Mouse (Mus musculus) G1E (cell line): ENCODE results near the gene Hoxb9.

Source experiments
- CTCF ChIP-seq: IDR thresholded peaks from 2 replicates; pipeline ENCODE4 v1.5.1; 2012; ENCODE audit warnings: low read depth, low read length, inconsistent platforms, mixed read lengths
- GATA1 ChIP-seq: IDR thresholded peaks from 2 replicates; pipeline ENCODE4 v1.6.1; 2012; ENCODE audit warnings: borderline replicate concordance, low read length, inconsistent platforms, mixed read lengths
- GATA2 ChIP-seq: IDR thresholded peaks from 2 replicates; pipeline ENCODE4 v1.6.1; 2012; ENCODE audit warnings: low read depth, low read length, inconsistent platforms, borderline replicate concordance
- POLR2AphosphoS5 ChIP-seq: IDR thresholded peaks from 2 replicates; pipeline ENCODE4 v1.6.1; 2012; ENCODE audit warnings: low read depth, low read length, inconsistent platforms; ENCODE audit not compliant: insufficient replicate concordance
- TAL1 ChIP-seq: conservative IDR thresholded peaks from 2 replicates; pipeline ENCODE4 v1.6.1; 2012; ENCODE audit warnings: low read depth, low read length, inconsistent platforms, mixed read lengths

DNA sequence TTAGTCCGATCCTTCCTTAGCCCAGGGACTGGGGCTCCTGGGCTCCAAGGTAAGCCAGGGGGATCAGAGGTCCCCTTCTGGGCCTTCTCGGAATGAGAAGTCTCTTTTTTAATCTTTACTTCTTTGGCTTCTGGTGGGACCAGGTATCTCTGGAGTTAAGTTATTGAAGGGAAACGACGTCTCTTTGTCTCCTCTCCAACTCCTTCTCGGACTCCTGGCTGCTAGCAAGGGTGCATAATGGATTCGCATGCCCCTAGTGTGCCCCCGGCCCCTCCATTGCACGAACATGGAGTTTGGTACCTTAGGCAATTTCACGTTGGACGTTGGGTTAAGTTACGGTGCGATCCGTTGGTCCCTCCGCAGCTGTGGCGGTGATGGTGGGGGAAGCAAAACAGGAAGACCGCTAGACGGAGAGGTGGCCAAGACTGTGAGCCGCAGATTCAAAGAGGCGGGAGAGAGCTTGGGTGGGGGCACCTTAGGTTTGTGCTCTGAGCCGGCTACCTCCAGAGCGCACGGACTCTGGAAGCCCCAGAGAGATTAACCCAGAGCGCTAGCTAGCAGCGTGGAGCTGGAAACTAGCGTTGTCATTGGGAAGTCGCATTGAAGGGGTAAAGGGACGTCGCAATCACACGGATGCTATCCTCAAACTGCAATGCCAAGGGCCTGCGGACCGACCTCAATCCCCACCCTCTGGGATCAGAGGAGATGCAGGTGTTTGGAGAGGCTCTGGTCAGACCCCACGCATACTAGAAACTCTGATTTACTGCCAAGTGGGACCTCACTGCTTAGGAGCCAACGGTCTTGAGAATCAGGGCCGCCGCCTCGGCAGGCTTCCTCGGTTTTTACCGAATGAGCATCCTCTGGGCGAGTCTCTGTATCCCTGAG is 15.9 kb upstream of the Hoxb9 start:
- TF ChIP-seq GATA1 (no peak), CTCF (no peak), TAL1 (no peak), POLR2AphosphoS5 (no peak), GATA2 (no peak)
